Mouse (Mus musculus) liver, embryonic 14.5 days (tissue): ENCODE data around the gene Rrn3. TPM values are rescaled to one million over a fixed set of nuclear protein-coding genes. Genes with fewer than 3 reads are reported as not detected.
A peak's percentile ranks its signal among the peaks of the same experiment; 100 is the strongest.
"Not testable (repeated sequence)": the region's sequence is repeated elsewhere in the genome, so short reads cannot be mapped to it uniquely, and the experiment has no call there.

Experiments used
- ATAC-seq: fragments of 200-750 bp; cut with Nextera tagmentation; 2 replicates; pipeline ENCODE4 v1.8.0; 2017; ENCODE audit warnings: moderate number of reproducible peaks, mild to moderate bottlenecking, moderate library complexity; ENCODE audit not compliant: insufficient read depth
- DNase-seq, 3 experiments: peaks; one replicate each; pipeline ENCODE4 v3.0.0-alpha.2; 2012 to 2013; ENCODE audit warnings: low read depth in 3 of 3, low spot score in 3 of 3
- H3K27ac ChIP-seq: fragments of 300-500 bp; sonication (generic); 2 replicates; pipeline ENCODE4 v1.5.1; 2014; ENCODE audit warnings: moderate library complexity, mild to moderate bottlenecking, control low read depth, inconsistent platforms
- H3K27me3 ChIP-seq: fragments of 300-500 bp; sonication (generic); 2 replicates; pipeline ENCODE4 v1.6.1; 2014; ENCODE audit warnings: mild to moderate bottlenecking, low read length, moderate library complexity; ENCODE audit not compliant: control insufficient read depth, insufficient read depth
- H3K36me3 ChIP-seq: fragments of 300-500 bp; sonication (generic); replicated peaks from 2 replicates; pipeline ENCODE4 v1.6.1; 2014; ENCODE audit warnings: low read depth; ENCODE audit not compliant: control insufficient read depth, insufficient read depth
- H3K4me1 ChIP-seq, 2 experiments: fragments of 200-500 bp in 1 of 2; fragments of 300-500 bp in 1 of 2; sonication (generic) in 1 of 2; replicated peaks; 2 replicates each; pipeline ENCODE4 v1.6.1; 2012 to 2014; ENCODE audit warnings: antibody characterized with exemption in 1 of 2, inconsistent platforms in 1 of 2, low read length in 1 of 2; ENCODE audit not compliant: control insufficient read depth in 2 of 2, insufficient read depth in 2 of 2
- H3K4me2 ChIP-seq: fragments of 300-500 bp; sonication (generic); 2 replicates; pipeline ENCODE4 v1.6.1; 2014; ENCODE audit warnings: low read depth, mild to moderate bottlenecking, control low read depth, moderate library complexity
- H3K4me3 ChIP-seq, 2 experiments: fragments of 200-500 bp in 1 of 2; fragments of 300-500 bp in 1 of 2; sonication (generic) in 1 of 2; 2 replicates each; pipeline ENCODE4 v1.5.1; 2012 to 2014; ENCODE audit warnings: low read depth in 2 of 2, low read length in 2 of 2, mild to moderate bottlenecking in 2 of 2, control low read depth in 1 of 2, inconsistent platforms in 1 of 2, moderate library complexity in 1 of 2; ENCODE audit not compliant: insufficient read depth in 1 of 2
- H3K9ac ChIP-seq: fragments of 300-500 bp; sonication (generic); replicated peaks from 2 replicates; pipeline ENCODE4 v1.6.1; 2014; ENCODE audit warnings: mild to moderate bottlenecking, control low read depth, moderate library complexity
- H3K9me3 ChIP-seq: fragments of 300-500 bp; sonication (generic); 2 replicates; pipeline ENCODE4 v1.6.1; 2016; ENCODE audit warnings: low read length, mixed read lengths; ENCODE audit not compliant: control insufficient read depth
- CTCF ChIP-seq: IDR thresholded peaks from 2 replicates; pipeline ENCODE4 v1.5.1; 2016; ENCODE audit warnings: antibody characterized with exemption, low read depth, control low read depth
- EP300 ChIP-seq: IDR thresholded peaks from 2 replicates; pipeline ENCODE4 v1.6.1; 2016; ENCODE audit warnings: antibody characterized with exemption, low read depth
- WGBS: fragments of 180-500 bp; shearing (Covaris S2); extraction: QIAGEN DNeasy Blood & Tissue Kit; methylation state at CpG from one replicate; pipeline ENCODE4 v1.1.7; 2014; ENCODE audit not compliant: insufficient replicate concordance; 5-methylcytosine and 5-hydroxymethylcytosine counted together
- polyA plus RNA-seq, 2 experiments: library from polyadenylated mRNA; depleted of rRNA in 1 of 2; stranded (reverse) in 1 of 2; unstranded in 1 of 2; fragments of >200 nt; fragmentation: Nextera tagmentation in 1 of 2; extraction: Ambion mirVana in 1 of 2; gene quantifications; 2 replicates each; pipeline versions ENCODE4 v1.2.1 to v1.2.3; 2012 to 2014

Gene Rrn3
- polyA plus RNA-seq, 2 experiments = 7.2 to 15.3 TPM

DNA sequence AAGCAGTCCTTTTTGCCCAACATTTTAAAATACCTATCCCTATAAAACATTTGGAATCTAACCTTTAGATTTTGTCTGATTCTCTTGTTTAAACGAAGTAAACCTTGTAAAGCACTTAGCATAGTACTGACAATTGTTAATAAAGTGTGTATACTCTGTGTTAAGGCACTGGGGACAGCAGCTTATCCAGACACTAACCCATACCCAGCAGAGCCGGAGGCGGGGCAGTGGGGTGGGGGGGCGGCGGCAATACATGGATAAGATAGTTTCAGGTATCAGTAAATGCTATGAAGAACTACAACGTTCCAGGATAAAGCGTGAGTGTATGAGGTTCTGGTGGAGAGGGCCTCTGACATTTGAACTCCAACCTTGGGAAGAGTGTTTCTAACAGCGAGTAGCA lies 708 bp downstream of the Rrn3 start:
- TF ChIP-seq CTCF = no peak
- no peak for TF ChIP-seq EP300
- H3K36me3 ChIP-seq = peaks cover 6% of the 10 kb centered on the region
- H3K27me3 ChIP-seq = no peaks in the 10 kb centered on the region
- peak overlapping the region; percentile 87 for H3K9ac ChIP-seq
- WGBS = 13% methylated on average over 8 of the region's 8 CpGs
- no peaks in the 10 kb centered on the region for H3K9me3 ChIP-seq
- ATAC-seq = peak; percentile 51; the same call in 1 of the 2 replicates
- peaks cover 7 to 16% of the 10 kb centered on the region in 2 experiments for H3K4me1 ChIP-seq
- peak overlapping the region; percentile 80 for H3K4me2 ChIP-seq
- H3K4me3 ChIP-seq = peak overlapping the region; percentile 82 to 87
- no peak overlapping the region for H3K27ac ChIP-seq
- DNase-seq = no peak

GRCm38 (mm10) chr16:13785932-13786331 lies 5.4 kb downstream of the Rrn3 start:
- no peak overlapping the region for H3K27ac ChIP-seq
- TF ChIP-seq EP300 = no peak
- TF ChIP-seq CTCF = no peak
- DNase-seq = no peak
- no peaks in the 10 kb centered on the region for H3K9me3 ChIP-seq
- WGBS = 75% methylated on average over 3 of the region's 3 CpGs
- no peak overlapping the region for H3K4me2 ChIP-seq
- H3K27me3 ChIP-seq = no peaks in the 10 kb centered on the region
- peaks cover 7 to 9% of the 10 kb centered on the region in 2 experiments for H3K4me1 ChIP-seq
- no peak overlapping the region for H3K9ac ChIP-seq
- peaks cover 35% of the 10 kb centered on the region for H3K36me3 ChIP-seq
- no peak overlapping the region for H3K4me3 ChIP-seq
- ATAC-seq = no peak

- H3K4me3 ChIP-seq, H3K27ac ChIP-seq, ATAC-seq, H3K9me3 ChIP-seq, H3K4me1 ChIP-seq, H3K27me3 ChIP-seq, DNase-seq, H3K9ac ChIP-seq, H3K4me2 ChIP-seq: not testable (repeated sequence)
- 55% methylated on average over 2 of the region's 2 CpGs for WGBS
- peaks cover 56% of the 10 kb centered on the region for H3K36me3 ChIP-seq
Observed at GRCm38 (mm10) chr16:13793441-13793840, 12.9 kb downstream of the Rrn3 start.

GRCm38 (mm10) chr16:13796746-13797175 lies 16.3 kb downstream of the Rrn3 start:
- no peaks in the 10 kb centered on the region for H3K9me3 ChIP-seq
- 72% methylated on average over 5 of the region's 5 CpGs for WGBS
- ATAC-seq (no peak), DNase-seq (no peak)
- no peak for TF ChIP-seq CTCF
- no peak for TF ChIP-seq EP300
- no peak overlapping the region for H3K9ac ChIP-seq
- no peak overlapping the region for H3K4me3 ChIP-seq
- no peak overlapping the region for H3K27ac ChIP-seq
- H3K27me3 ChIP-seq = no peaks in the 10 kb centered on the region
- H3K4me2 ChIP-seq = no peak overlapping the region
- no peaks in the 10 kb centered on the region for H3K4me1 ChIP-seq
- H3K36me3 ChIP-seq = peaks cover 51% of the 10 kb centered on the region

GRCm38 (mm10) chr16:13801231-13801630 lies 20.7 kb downstream of the Rrn3 start:
- WGBS = 75% methylated on average over 4 of the region's 4 CpGs
- Histone ChIP-seq H3K4me3 (no peak overlapping the region), H3K27me3 (no peaks in the 10 kb centered on the region), H3K27ac (no peak overlapping the region), H3K9me3 (no peaks in the 10 kb centered on the region), H3K9ac (no peak overlapping the region), H3K4me1 (no peaks in the 10 kb centered on the region), H3K4me2 (no peak overlapping the region), H3K36me3 (peaks cover 41% of the 10 kb centered on the region)
- TF ChIP-seq CTCF (no peak), EP300 (no peak)
- no peak for DNase-seq
- ATAC-seq = no peak
